Mouse (Mus musculus): Measurements from ENCODE around the gene Chrnb1.

The Chrnb1 gene

GRCm38 (mm10) chr11:69758478-69758970 lies 37.2 kb downstream of the Chrnb1 start, which contains the start of gene Polr2a:
Gene Polr2a (minus strand): TSS chr11:69758637.
- in situ Hi-C loops (cut with MboI; ENCODE audit: low pct_unique_long_range_greater_than_20kb in 1 of 2, low sequenced_read_pairs in 2 of 2, unreplicated experiment in 1 of 2): no loop called here

DNA sequence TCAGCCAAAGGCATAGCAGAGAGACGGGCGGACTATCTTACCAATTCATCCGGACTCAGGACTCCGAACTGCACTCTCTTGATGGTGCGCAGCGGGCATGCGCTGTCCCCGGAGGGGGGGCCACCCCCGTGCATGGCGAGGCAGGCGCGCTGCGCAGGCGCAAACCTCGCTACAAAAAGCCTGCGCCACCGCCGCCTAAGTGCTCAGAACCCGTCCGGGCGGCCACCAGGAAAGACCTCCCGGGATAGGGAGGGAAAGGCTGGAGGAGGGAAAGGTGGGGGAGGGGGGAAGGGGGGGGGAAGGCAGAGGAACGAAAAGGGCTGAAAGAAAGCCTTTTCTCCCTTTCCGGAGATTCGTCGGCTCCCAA lies 37.7 kb downstream of the Chrnb1 start:
- in situ Hi-C loops (cut with MboI; ENCODE audit: low pct_unique_long_range_greater_than_20kb in 1 of 2, low sequenced_read_pairs in 2 of 2, unreplicated experiment in 1 of 2): no loop called here

DNA sequence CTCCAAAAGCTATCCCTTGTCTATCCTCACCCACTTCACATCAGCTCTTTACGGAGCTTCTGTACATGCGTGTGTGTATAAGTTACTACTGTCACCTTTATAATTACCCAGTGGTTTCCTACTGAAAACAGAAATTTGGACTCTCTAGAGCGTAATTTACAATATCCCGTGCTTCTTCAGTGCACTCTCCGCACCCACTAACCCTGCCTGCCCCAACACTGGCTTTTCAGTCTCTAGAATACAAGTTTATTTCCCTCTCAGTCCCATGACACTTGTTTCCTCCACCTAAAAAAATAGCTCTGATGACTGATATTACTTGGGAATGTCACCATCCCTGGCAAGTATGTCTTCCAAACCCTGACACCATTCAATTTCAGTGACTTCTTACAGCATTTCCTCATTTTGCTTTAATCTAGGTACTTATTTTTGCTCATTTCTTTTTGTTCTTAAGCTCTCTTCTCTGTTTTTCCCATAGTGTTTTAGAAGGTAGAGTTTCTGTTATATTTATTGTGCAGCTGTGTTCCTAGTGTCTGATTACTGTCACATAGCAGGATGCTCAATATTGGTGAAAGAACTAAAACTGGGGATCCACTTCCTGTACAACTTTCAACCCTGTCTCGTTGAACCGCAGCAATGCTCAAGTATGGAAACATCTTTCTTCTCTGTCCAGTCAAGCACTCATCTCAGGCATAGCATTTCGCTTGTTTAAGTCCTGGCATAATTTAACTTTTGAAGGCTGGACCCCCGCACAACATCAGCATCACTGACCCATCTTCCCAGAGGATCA lies 38.2 kb downstream of the Chrnb1 start:
- in situ Hi-C loops (cut with MboI; ENCODE audit: low pct_unique_long_range_greater_than_20kb in 1 of 2, low sequenced_read_pairs in 2 of 2, unreplicated experiment in 1 of 2): no loop called here

DNA sequence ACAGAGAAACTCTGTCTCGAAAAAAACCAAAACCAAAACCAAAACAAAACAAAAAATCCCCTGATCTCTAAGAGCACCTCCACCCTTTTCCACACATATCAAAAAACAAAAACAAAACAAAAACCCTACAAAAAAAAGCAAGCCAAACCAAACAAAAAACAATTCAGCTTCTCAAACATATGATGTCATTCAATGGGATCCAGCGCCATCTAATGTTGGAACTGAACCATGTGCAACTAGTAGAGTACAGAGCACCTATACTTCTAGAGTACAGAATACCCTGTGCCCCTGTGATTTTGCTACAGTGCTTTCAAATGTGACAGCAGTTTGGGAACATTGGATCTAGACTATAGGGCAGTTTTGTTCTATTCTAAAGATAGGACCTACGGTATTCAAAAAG lies 41.0 kb downstream of the Chrnb1 start:
- in situ Hi-C loops (cut with MboI; ENCODE audit: low pct_unique_long_range_greater_than_20kb in 1 of 2, low sequenced_read_pairs in 2 of 2, unreplicated experiment in 1 of 2): no loop called here

DNA sequence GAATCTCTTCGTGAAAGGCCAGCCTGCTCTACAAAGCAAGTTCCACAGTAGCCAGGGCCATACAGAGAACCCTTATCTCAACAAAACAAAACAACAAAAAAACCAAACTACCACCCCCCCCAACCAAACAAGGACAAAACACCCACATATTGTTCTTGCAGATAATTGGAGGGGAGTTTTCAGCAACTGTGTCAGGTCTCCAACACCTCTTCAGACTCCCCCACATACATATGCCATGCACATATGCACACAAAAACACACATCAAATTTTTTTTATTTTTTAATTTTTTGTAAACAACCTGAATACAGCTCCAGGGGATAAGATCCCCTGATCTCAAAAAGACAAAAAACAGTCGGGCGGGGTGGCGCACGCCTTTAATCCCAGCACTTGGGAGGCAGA lies 41.5 kb downstream of the Chrnb1 start:
- in situ Hi-C loops (cut with MboI; ENCODE audit: low pct_unique_long_range_greater_than_20kb in 1 of 2, low sequenced_read_pairs in 2 of 2, unreplicated experiment in 1 of 2): no loop called here

DNA sequence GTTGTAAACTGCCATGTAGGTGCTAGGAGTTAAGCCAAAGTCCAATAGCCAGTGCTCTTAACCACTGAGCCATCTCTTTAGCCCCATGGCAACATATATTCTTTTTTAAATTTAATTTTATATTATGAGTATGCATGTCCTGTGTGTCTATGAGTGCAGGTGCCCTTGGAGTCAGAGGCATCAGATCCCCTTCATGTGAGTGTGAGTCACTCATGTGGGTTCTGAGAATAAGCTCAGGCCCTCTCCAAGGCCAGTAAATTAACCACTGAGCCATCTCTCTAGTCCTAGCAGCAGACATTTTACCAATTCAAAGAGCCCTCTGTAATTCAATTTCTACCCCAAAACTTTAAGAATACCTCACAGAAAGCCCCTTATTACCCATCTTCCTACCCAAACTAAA lies 43.1 kb downstream of the Chrnb1 start:
- in situ Hi-C loops (cut with MboI; ENCODE audit: low pct_unique_long_range_greater_than_20kb in 1 of 2, low sequenced_read_pairs in 2 of 2, unreplicated experiment in 1 of 2): no loop called here

DNA sequence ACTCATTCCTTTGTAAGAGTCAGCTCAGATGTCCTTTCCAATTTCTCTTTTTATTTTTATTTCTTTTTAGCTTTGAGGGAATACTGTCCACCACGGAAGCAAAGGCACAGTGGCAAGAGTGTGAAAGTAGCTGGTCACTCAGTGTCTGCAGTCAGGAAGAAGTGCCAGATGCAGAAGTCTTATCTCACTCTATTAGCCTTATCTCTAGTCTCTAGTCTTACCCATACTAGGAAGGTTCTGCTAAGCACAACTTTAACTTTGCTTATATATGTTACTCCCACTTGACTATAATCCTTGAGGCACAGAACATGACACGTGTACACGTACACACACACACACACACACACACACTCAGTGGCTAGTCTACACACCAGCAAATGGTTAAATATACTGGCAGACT lies 44.1 kb downstream of the Chrnb1 start:
- in situ Hi-C loops (cut with MboI; ENCODE audit: low pct_unique_long_range_greater_than_20kb in 1 of 2, low sequenced_read_pairs in 2 of 2, unreplicated experiment in 1 of 2): no loop called here

All from mouse embryonic stem cell (cell line).